Mouse (Mus musculus) left cerebral cortex, postnatal 25 days (tissue): ENCODE measurements around the gene Fam210b. TPM values are rescaled to one million over a fixed set of nuclear protein-coding genes. Genes with fewer than 3 reads are reported as not detected.
A peak's percentile ranks its signal among the peaks of the same experiment; 100 is the strongest.

Experiments used
- DNase-seq, 2 experiments: peaks; one replicate each; pipeline ENCODE4 v3.0.0; 2022; ENCODE audit warnings: low spot score in 2 of 2, mixed read lengths in 1 of 2
- intact Hi-C: fragments of 180-260 bp; cut with DNase I; formaldehyde crosslinking; loops from one replicate; pipeline ENCODE4 v1.15.1; 2025
- total RNA-seq, 2 experiments: library from RNA; stranded (reverse); gene quantifications; 2 replicates each; pipeline ENCODE4 v1.2.3; 2021

Fam210b gene
- total RNA-seq, 2 experiments from 2014 or later, result 12.2 to 13.2 TPM

DNA sequence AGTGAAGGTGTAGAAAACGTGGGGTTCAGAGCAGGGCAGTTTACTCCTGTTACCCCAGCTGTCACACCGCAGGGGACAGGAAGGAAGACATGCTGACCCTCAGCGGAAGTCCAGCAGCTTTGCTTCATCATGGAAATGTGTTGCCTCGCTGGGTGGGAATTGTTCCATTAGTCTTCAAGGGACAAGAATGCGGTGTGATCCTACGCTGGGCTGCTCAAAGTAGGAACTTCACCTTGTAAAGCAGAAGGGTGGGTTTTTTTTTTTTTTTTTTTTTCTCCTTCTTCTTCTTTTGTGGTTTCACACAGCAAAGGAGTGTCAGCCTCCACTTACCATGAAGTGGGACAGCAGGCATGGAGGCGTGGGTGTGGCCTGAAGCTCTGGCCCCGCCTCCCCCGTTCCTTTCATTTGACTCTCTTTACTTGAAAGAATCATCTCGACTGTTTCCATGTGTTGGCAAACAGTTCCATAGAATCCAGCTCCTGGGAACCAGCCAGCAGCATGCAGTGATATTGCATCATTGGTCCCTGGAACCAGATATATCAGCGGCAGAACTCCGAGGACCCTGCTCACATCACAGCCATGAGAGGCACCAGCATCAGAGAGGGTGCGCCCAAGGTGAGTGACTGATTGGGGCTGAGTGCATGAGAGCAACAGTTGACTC lies 48.2 kb downstream of the Fam210b start, which contains the start of gene Cass4:
TSS of gene Cass4 (plus strand) at position 404 of the 661 bp plus-strand sequence.
- intact Hi-C loops, result loop anchor here (5.0 kb wide), 1 partner anchor 49 kb away; the partner anchor contains the start of gene Rtf2
- DNase-seq, result no peak

DNA sequence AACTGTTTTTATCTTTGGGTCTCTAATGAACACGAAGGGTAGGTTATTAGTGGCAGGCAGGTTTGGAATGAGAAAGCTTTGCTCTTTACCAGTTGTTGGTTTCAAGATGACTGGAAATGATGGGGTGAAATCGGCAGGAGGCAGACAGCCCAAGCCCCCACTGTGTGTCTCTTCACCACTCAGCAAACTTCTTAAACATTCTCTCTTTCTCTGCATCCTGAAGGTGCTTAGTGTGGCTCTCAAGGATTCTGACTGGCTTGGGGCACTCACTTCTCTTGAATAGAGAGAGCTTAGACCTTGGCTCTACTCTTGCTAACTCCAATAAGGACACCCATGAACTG lies 48.7 kb downstream of the Fam210b start:
- intact Hi-C loops, result loop anchor here (5.0 kb wide), 1 partner anchor 48 kb away; the partner anchor contains the start of gene Rtf2
- DNase-seq, result no peak

DNA sequence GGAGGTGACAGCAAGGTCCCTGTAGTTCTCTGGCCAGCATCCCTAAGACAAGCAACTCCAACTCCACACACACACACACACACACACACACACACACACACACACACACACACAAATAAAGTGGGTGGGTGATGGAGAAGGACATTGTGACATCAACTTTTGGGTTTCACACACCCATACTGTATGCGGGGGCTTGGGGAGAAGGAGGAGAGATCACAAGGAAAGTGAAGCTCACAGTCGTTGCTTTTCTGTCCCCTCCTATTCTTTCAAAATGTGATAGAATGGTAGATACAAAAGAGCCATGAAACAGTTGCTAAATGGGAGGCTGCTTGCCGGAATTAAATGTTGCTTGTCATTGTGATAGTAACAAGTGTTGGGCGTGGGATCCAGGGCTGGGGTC lies 49.3 kb downstream of the Fam210b start:
- no peak for DNase-seq
- intact Hi-C loops, result loop anchor here (5.0 kb wide), 1 partner anchor 48 kb away; the partner anchor contains the start of gene Rtf2

DNA sequence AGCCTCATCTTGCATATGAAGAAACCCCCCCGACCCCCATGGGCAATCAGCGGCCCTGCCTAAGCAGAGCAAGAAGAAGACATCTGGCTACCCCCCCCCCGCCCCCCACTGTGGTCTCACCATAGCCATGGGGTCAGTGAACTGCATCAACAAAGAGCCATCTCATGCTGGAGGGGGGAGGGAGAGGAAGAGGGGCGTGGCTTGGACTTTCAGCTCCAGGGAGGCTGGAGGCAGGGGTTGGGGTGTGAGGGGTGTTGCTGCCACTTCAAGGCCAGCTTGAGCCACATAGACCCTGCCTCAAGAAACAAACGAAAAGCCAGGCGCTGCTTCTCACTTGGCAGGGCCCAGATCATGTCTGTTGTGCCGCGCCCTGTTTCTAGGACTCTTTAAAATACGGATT lies 50.6 kb downstream of the Fam210b start:
- DNase-seq, result no peak
- intact Hi-C loops, result no loop called here

DNA sequence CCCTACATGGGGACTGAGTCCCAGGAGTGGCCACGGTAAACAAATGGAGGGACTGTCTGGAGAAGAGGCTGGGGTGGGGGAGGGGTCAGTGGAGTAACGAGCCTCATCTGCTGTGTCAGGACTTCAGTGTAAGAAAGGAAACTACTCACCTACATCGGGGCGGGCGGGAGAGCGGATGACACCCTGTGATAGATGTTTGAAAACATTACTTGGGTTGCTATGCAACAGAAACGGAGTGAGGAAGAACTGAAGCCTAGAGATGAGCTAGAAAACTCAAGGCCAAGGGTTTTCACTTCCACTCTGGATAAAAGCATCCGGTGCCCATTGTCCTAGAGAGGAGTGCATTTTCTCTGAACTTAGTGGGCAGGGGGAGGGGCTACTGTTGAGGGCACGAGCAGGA lies 54.5 kb downstream of the Fam210b start:
- intact Hi-C loops, result no loop called here
- DNase-seq, result no peak

DNA sequence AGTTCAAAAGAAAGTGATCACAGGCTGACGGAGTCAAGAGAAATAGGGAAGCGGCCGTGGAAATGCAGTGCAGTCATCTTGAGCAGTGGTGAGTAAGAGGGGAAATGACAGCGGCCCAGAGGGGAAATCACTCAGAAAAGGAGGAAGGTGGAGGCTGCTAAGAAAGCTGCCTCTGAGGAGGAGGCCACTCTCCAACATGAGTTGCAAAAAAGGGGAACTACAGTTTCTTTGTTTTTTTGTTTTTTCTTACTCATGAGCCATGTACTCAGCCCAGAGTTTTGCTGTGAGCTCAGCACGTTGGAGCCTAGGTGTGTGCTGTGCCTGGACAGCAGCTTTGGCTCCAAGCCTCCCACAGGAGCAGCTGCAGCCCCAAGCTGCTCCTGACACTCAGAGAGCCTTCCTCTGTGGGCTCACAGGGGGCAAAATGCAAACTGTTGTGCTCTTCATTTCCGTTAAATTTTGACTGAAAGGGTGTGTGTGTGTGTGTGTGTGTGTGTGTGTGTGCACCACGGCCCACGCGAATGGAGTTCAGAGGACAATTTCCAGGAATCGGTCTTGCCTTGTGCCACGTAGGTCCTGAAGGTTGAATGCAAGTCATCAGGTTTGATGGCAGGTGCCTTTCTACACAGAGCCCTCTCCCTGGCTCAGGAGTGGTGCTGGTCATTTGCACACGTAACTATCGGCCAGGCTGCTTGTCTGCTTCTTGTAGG lies 55.9 kb downstream of the Fam210b start:
- DNase-seq, result peak in 1 of 2 experiments; percentile 33
- intact Hi-C loops, result no loop called here

DNA sequence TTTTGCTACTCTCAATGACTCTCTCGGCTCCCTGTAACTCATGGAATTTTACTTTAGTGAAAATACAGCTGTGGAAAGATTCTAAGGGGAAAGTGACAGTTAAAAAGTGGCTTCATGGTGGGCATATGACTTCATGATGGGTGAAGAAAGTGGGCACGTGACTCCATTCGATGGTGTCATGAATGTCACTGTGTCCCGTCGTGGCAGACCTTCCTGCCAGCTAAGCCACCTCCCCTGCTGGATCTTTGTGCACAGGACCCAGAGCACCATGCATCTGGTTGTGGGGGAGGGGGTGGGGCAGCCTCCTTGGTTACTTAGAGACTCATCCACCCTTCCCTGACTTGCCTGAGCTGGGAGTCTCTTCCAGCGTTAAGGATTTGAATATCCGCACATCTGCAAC lies 58.9 kb downstream of the Fam210b start:
- DNase-seq, result no peak
- intact Hi-C loops, result no loop called here

DNA sequence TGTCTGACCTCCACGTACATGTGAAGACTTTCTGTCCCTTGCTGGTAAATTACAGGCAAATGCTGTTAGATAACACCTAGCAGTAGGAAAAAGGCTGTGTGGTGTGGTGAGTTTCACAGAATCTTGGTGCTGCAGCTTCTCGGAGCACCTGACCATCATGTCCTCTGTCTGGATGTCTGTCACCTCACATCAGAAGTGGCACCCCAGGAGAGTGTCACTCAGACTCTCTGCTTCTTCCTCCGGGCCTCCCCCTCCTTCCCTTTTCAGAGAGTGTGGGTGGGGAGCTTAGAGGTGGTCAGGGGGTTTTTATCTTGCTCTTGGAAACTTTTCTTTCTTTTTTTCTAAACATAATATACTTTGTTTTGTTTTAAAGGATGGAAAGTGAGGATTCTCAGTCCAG lies 59.6 kb downstream of the Fam210b start:
- DNase-seq, result no peak
- intact Hi-C loops, result no loop called here

Other genes with a start within 250 kb of the Fam210b start
- gene Mc3r, start 97.1 kb upstream of the Fam210b start, total RNA-seq, result under 1 TPM; 0.21 to 0.25 TPM
- 1 to 10 TPM; 1.3 to 1.8 TPM for gene Aurka, start 25.0 kb downstream of the Fam210b start, total RNA-seq
- 10 to 100 TPM; 24.9 to 27.5 TPM for gene Cstf1, start 25.1 kb downstream of the Fam210b start, total RNA-seq
- under 1 TPM; 0.55 to 0.78 TPM for gene Cass4, start 48.2 kb downstream of the Fam210b start, total RNA-seq
- 10 to 100 TPM; 73.9 to 74.2 TPM for gene Rtf2, start 95.0 kb downstream of the Fam210b start, total RNA-seq
- not detected for gene Gcnt7, start 113.0 kb downstream of the Fam210b start, total RNA-seq
- not detected for gene Fam209, start 127.0 kb downstream of the Fam210b start, total RNA-seq
- under 1 TPM; 0.11 to 0.57 TPM for gene Tfap2c, start 204.0 kb downstream of the Fam210b start, total RNA-seq